Mouse (Mus musculus) Muller cell, postnatal 12 days (primary cell): Measurements from ENCODE around the gene Cdc16.

Experiments
- DNase-seq: peaks from one replicate; pipeline ENCODE4 v3.0.0-alpha.2; 2015; ENCODE audit errors: inconsistent ontology term

Cdc16 gene

GRCm38 (mm10) chr8:13799566-13799965 lies 42.1 kb downstream of the Cdc16 start:
- DNase-seq = no peak

GRCm38 (mm10) chr8:13828598-13829172 lies 71.2 kb downstream of the Cdc16 start:
- no peak for DNase-seq
